Mouse (Mus musculus): ENCODE results near the gene Ttc1. TPM values are rescaled to one million over a fixed set of nuclear protein-coding genes. Genes with fewer than 3 reads are reported as not detected.

Ttc1 gene
- polyA plus RNA-seq (2012; rRNA removed): 47.0 and 50.5 TPM in 2 replicates

DNA sequence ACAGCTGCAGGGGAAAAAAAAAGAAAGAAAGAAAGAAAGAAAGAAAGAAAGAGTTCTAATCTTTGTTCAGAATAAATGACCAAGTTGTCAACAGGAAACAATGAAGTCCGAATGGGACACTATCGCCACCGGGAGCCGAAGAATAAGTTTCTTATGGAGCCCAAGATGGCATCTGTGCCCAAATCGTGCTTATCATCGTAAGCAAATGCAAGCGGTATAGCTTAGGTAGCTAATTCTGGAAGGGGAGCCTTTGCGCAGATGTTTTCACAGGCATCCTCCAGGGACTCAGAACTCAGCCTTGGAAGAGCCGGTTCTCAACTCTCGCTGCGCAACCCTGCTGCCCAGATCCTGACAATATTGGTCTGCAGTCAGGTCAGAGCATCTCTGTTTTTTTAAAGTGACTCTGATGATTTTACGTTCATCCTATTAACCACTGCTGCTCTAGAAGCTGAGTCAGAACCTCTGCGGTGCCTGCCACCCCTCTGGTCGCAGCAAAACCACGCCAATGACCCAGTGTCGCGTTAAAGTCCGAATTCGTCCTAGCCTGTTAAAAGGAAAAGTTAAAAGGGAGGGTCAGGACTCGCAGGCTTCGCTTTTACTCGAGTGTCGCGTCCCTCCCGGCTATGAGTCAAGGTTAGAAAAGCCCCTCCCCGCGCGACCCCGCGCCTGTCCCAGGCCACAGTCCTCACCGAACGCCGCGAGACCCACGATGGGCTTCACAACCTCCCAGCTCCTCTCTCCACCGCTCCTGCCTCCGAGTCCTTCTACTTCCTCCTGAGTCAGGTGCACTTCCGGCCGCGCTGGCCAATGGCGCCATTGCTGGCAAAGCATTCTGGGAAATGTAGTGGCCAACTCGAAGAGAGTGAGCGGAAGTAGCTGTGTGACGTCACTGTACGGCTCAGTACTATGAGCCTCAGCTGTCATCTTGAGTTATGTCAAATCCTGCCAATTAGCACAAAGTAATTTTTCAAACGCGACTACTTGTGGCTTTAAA is at the start of gene Ttc1:
Gene Ttc1 (minus strand): TSS at position 776 of the 994 bp plus-strand sequence.
- DNase-seq (ENCODE audit: extremely low spot score in 1 of 2, low spot score in 1 of 2): peak; percentile 96 to 99

DNA sequence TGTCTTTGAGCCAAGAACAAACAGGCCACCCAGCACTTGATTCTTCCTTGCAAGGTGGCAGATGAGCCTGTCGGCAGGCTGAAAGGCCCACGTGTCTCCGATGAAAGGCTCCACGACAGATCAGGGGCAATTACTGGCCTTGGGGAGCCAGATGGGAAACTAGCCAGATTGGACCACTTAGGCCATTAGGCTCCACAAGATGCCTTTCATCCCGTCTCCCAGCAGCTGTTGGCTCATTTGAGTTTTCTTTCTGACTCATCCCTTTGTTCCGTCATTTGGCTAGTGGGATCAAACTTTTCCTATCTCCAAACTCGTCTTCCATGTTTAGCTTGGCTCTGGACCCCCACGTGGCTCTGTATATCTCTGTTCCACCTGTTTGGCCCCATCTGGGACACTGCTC is 48.2 kb upstream of the Ttc1 start:
- no peak for DNase-seq (ENCODE audit: extremely low spot score in 1 of 2, low spot score in 1 of 2)

- no peak for DNase-seq (ENCODE audit: extremely low spot score in 1 of 2, low spot score in 1 of 2)
Observed at GRCm38 (mm10) chr11:43790446-43790845, 42.6 kb upstream of the Ttc1 start.

GRCm38 (mm10) chr11:43783772-43784171 is 36.0 kb upstream of the Ttc1 start:
- DNase-seq (ENCODE audit: extremely low spot score in 1 of 2, low spot score in 1 of 2): peak; percentile 29 to 86

DNA sequence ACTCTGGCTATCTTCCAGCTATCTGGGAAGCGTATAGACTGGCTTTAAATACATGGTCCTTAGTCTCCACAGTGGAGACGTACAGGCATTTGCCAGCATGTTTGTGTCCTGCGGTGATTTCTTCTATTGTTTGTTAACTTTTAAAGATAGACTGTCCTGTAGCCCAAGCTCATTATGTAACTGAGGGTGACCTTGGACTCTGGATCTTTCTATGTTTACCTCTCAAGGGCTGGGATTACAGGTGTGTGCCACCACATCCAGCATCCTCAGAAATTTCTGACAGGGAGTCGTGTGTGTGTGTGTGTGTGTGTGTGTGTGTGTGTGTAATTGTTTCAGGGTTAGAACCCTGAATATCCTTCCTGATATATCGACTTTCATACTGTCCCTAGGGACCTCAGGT is 35.3 kb upstream of the Ttc1 start:
- no peak for DNase-seq (ENCODE audit: extremely low spot score in 1 of 2, low spot score in 1 of 2)

DNA sequence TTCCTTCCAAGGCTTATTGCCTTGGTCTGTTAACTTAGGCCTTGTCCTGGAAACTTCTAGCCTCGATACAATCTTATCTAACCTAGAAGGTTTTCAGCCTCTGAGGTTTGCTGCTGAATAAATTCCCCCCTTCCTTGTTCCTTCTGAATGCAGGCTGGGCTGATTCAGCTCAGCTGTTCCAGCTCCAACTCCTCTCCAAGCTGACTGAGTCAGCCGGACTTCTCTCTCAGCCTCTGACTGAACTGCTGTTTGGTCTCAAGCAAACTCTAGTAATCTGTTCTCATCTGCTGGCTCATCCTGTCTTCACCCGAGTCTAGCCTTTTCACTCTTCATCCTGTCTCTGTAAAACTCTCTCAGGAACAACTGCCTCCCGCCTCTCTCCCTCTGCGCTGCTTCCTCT is 31.7 kb upstream of the Ttc1 start:
- no peak for DNase-seq (ENCODE audit: extremely low spot score in 1 of 2, low spot score in 1 of 2)

DNA sequence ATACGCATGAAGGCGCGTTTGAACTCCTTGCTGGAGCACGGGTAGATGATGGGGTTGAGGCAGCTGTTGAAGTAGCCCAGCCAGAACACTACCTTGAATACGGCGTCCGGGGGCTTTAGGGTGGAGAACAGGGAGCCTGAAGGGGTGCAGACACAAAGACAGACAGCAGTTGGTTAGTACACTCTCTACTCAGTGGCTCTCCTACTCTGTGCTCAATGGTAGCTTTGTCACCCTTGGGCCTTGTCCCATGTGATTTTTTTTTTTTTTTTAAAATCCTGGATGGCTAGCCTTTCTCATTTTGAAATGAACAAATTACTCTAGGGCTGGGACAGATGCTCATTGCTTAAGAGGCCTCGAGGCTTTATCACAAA is 28.5 kb upstream of the Ttc1 start:
- no peak for DNase-seq (ENCODE audit: extremely low spot score in 1 of 2, low spot score in 1 of 2)

DNA sequence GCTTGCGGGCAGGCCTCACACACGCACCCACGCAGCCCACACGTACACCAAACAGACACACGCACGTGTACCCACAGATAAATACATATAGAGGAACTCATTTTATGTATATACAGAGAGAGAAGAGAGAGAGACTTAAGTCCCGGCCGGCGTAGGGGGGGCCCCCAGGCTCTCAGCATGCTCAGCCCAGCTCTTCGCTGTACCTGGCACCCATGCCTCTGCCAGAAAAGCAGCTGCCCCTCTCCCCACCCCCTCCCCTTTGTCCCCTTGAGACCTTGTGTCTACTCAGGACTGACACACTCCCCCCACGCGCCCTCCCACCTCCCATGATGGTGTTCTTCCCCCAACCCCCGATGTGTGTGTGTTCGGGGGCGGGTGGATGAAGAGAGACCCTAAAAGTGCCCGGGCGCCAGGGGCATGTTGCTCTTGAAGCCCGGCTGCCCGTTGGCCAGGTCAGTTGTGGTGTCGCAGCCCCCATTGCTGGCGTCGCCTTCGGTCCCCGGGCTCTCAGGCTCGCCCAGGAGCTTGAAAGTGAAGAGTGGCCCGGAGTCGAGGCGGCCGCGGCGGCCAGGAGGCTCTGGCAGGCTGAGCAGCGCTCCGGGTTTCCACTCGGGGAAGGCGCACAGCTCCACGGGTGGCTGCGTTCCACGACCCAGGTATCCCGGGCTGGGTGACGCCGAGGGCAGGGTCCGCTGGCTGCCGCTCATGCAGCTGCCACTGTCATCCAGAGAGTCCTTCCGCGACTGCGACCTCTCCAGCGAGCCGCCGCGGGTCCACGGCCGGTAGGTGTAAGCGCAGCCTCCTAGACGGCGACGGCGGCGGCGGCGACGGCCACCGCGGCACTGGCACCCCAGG is 27.9 kb upstream of the Ttc1 start:
- no peak for DNase-seq (ENCODE audit: extremely low spot score in 1 of 2, low spot score in 1 of 2)

DNA sequence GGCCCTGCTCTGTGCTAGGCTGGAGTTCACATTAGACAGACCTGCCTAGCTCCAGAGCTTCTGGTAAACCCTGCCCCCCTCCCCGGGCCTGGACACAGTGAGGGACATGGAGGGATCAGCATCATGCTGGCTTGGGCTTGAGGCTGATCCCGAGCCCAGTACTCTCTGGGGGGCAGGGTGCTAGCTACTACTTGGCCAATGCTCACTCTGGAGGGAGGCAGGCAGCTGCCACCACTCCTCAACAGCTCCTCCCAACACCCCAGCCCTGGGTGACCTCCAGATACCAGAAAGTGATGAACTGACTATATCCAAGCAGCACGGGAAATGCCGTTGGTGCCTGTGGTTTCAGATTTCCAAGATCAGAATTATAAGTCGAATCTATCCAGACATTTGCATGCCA is 25.9 kb upstream of the Ttc1 start:
- no peak for DNase-seq (ENCODE audit: extremely low spot score in 1 of 2, low spot score in 1 of 2)

GRCm38 (mm10) chr11:43770110-43770509 is 22.3 kb upstream of the Ttc1 start:
- no peak for DNase-seq (ENCODE audit: extremely low spot score in 1 of 2, low spot score in 1 of 2)

DNA sequence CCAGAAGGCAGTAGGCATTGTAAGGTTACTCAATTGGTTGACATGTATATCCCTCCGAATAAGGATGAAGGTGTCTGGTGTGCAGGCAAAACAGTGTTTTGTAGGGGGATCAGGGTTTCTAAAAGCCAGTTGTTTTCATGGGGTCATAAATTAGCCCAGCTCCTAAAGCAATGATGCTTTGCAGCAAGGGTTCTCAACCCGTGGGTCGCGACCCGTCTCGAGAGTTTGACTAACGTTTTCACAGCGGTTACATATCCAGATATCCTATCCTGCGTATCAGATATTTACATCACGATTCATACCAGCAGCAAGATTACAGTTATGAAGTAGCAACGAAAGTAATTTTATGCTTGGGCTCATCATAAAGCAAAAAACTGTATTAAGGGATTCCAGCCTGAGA is 19.9 kb upstream of the Ttc1 start:
- DNase-seq (ENCODE audit: extremely low spot score in 1 of 2, low spot score in 1 of 2): no peak

DNA sequence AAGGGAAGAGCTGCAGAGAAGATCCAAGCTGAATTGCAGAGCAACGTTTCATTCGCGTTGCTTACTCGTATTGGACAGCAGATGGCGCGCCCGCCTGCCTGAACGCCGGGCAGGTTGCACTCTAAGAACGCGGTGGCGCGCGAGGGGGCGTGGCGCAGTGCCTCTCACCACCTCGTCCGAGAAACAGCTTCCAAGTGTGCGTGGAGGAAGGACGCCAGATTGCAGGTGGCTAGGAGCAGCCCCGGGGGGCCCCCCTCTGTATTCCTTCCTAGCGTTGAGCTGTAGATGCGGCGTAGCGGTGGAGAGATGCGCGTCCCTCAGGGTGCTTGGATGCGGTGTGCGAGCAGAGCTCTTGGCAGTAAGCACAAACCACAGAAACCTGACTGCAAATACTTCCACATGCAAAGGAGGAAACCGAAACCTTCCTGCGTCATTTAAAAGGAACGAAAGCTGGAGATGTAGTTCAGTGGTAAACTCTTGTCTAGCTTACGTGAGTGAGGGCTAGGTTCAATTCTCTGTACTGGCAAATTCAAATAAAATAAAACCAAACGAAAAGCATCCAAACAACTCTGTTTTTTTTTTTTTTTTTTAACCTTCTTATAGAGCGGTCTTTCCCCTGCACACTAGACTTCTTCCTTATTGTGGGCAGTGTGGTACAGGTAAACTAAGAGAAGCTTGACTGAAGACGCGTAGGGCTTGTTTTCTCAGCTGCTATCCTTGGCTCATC is 19.3 kb upstream of the Ttc1 start:
- DNase-seq (ENCODE audit: extremely low spot score in 1 of 2, low spot score in 1 of 2): peak; percentile 33 to 86

GRCm38 (mm10) chr11:43758436-43758835 is 10.6 kb upstream of the Ttc1 start:
- no peak for DNase-seq (ENCODE audit: extremely low spot score in 1 of 2, low spot score in 1 of 2)

DNA sequence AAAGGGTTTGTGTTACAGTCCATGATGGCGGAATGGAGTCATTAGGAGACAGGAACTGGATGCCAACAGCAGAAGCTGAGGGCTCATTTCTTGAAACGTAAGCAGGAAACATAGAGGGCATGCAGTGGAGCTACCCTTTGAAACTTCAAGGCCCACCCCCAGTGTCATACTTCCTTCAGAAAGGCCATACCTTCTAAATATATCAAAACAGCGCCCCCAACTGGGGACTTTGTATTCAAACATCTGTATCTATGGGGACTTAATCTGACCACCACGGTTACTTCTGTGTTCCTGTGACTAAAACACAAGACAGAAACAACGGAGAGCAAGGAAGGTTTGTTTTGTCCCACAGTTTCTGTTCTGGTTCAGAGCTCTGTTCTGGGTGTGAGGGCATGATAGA is 7.6 kb upstream of the Ttc1 start:
- no peak for DNase-seq (ENCODE audit: extremely low spot score in 1 of 2, low spot score in 1 of 2)

GRCm38 (mm10) chr11:43754568-43754967 is 6.8 kb upstream of the Ttc1 start:
- no peak for DNase-seq (ENCODE audit: extremely low spot score in 1 of 2, low spot score in 1 of 2)

- DNase-seq (ENCODE audit: extremely low spot score in 1 of 2, low spot score in 1 of 2): no peak
Observed at GRCm38 (mm10) chr11:43751542-43751941, 3.7 kb upstream of the Ttc1 start.

GRCm38 (mm10) chr11:43728737-43729301 is 19.0 kb downstream of the Ttc1 start:
- DNase-seq (ENCODE audit: extremely low spot score in 1 of 2, low spot score in 1 of 2): no peak

DNA sequence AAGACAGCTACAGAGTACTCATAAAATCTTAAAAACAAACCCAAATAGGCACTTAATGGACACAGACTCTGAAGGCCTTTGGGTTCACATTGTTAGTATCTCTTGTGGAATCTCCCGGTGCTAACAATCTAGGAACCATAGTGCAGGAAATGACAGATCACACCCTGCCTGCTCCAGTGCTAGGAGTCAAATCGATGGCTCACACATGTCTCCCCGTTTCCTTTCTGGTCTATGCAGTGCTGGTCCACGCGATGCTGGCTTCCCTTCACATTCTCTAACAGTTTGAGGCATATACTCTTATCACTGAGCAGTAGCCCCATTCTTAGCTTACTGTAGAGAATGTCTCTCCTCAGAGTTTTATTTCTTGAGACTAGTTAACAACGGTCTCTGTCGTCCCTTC is 20.0 kb downstream of the Ttc1 start:
- DNase-seq (ENCODE audit: extremely low spot score in 1 of 2, low spot score in 1 of 2): no peak

- DNase-seq (ENCODE audit: extremely low spot score in 1 of 2, low spot score in 1 of 2): no peak
Observed at GRCm38 (mm10) chr11:43723411-43723810, 24.4 kb downstream of the Ttc1 start.

DNA sequence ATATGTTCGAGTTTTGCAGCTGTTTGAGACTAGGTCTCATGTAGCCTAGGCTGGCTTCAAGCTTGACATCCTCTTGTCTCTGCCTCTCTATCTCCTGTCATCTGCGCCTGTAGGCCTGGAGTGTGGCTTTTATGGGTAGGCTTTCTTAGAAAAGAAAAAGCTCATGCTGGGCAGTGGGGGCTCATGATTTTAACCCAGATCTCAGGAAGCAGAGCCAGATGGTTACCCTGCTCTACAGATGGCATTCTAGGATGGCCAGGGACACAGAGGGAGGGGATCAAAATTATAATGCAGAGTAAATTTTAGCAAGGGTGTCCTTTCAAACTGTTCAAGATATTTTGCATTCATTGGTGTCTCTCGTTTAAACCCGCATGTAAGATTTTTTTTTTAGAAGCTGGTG is 35.6 kb downstream of the Ttc1 start:
- DNase-seq (ENCODE audit: extremely low spot score in 1 of 2, low spot score in 1 of 2): no peak

Measured in frontal cortex, adult 2 months (tissue).